Mouse (Mus musculus) left cerebral cortex, adult 18-20 months (tissue): ENCODE measurements around the gene Afg3l1. TPM values are rescaled to one million over a fixed set of nuclear protein-coding genes. Genes with fewer than 3 reads are reported as not detected.
"Not testable (repeated sequence)": the region's sequence is repeated elsewhere in the genome, so short reads cannot be mapped to it uniquely, and the experiment has no call there.

Experiments
- DNase-seq, 2 experiments: peaks; one replicate each; pipeline ENCODE4 v3.0.0; 2021 to 2022; ENCODE audit warnings: low spot score in 2 of 2, mixed read lengths in 1 of 2
- long read RNA-seq, 2 experiments: library from polyadenylated mRNA; stranded (forward); transcript quantifications; one replicate each; pipeline ENCODE4 v2.0.0; 2021
- total RNA-seq, 2 experiments: library from RNA; stranded (reverse); gene quantifications; 2 replicates each; pipeline ENCODE4 v1.2.3; 2021

Gene Afg3l1
- total RNA-seq, result 10 to 100 TPM; 26.8 to 32.8 TPM
- long read RNA-seq, experiment 1, full-length matches to known transcripts, result 42 of 51 reads
- long read RNA-seq, experiment 1, partial matches to known transcripts, result 2 of 51 reads
- long read RNA-seq, experiment 1, other reads (novel, unspliced or antisense), result 7 of 51 reads
- long read RNA-seq, experiment 2, full-length matches to known transcripts, result 32 of 36 reads
- long read RNA-seq, experiment 2, partial matches to known transcripts, result 3 of 36 reads
- long read RNA-seq, experiment 2, other reads (novel, unspliced or antisense), result 1 of 36 reads

DNA sequence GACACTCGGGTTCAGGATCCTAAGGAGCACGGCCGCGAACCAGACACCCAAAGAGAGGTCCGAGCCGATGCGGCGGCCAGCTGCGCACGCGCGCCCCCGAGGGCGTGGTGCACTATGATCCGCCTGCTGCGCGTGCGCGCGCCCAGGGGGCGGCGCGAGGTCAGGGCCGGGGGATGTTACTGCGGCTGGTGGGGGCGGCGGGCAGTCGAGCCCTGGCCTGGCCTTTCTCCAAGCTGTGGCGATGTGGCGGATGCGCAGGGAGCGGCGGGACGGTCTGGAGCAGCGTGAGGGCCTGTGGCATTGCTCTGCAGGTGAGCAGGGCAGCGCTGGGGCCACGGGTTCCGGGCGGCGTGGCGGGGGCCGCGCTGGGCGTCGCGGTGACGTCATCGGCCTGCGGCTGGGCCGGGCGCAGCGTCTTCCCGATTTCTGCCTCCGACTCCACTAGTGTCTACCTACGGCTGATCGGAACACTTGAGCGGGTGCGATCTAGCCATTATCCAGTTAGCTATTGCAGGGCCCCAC lies at the start of gene Afg3l1:
TSS of gene Afg3l1 (plus strand) at position 167 of the 522 bp plus-strand sequence.
- DNase-seq, result peak; percentile 86 to 96

DNA sequence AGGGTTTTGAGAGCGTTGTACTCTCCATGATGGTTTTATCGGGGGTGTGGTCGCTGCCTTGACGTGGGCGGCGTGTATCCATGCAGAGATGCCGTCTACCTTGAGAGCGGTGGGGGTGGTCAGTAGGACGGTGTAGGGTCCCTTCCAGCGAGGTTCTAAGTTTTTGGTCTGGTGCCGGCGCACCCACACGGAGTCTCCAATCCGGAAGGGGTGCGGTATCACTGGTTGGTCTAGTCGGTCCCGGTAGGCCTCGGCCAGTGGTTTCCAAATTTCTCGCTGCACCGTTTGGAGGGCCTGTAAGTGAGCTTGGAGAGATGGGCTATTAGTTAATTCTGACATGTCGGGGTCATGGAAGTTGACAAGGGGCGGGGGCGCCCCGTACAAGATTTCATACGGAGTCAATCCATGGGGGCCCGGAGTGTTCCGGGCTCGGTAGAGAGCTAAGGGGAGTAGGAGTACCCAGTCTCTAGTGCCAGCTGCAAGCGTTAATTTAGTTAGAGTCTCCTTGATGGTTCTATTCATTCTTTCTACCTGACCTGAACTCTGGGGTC lies 49.3 kb upstream of the Afg3l1 start:
- DNase-seq, result no peak

DNA sequence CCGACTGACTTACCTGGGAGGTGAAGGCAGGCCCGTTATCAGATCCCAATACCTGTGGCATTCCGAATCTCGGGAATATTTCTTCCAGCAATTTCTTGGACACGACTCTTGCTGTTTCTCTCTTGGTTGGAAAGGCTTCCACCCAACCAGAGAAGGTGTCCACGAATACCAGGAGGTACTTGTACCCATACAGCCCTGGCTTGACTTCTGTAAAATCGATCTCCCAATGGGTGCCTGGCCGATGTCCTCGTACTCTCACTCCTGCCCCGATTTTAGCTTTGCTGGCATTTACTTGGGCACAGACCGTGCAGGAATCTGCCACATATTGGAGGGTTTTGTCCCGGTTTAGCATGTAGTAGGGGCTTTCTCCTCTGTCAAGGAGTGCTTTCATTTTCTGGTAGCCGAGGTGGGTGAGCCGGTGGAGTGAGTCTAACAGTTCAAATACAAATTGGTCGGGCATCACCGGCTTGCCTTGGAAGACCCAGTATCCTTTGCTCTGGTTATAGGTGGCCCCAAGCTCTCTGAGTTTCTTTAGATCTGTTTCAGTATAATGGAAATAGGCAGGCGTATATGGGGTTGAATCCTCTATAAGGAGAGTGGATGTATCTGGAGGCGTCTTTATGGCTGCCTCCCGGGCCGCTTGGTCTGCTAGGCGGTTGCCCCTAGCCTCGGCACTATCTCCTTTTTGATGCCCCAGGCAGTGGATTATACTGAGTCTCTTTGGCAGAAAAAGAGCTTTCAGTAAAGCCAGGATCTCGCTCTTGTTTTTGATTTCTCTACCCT lies 48.6 kb upstream of the Afg3l1 start:
- DNase-seq, result no peak

DNA sequence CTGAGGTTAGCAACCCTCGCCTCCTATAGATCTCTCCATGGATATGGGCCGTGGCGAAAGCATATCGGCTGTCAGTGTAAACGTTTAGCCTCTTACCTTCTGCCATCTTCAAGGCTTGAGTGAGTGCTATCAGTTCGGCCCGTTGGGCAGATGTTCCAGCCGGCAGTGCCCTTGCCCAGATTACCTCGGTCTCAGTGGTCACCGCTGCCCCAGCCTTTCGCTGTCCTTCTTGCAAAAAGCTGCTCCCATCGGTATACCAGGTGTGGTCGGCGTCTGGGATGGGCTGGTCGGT lies 48.0 kb upstream of the Afg3l1 start:
- DNase-seq, result not testable (repeated sequence)

DNA sequence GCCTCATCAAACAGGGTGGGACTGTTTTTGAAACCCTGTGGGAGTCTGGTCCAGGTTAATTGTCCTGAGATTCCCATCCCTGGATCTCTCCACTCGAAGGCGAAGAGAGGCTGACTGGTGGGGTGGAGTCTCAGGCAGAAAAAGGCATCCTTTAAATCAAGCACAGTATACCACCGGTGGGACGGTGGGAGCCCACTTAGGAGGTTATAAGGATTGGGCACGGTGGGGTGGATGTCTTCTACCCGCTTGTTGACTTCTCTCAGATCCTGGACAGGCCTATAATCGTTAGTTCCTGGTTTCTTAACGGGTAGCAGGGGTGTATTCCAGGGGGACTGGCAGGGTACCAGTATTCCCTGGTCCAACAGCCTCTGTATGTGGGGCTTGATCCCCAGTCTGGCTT lies 46.8 kb upstream of the Afg3l1 start:
- DNase-seq, result not testable (repeated sequence)

DNA sequence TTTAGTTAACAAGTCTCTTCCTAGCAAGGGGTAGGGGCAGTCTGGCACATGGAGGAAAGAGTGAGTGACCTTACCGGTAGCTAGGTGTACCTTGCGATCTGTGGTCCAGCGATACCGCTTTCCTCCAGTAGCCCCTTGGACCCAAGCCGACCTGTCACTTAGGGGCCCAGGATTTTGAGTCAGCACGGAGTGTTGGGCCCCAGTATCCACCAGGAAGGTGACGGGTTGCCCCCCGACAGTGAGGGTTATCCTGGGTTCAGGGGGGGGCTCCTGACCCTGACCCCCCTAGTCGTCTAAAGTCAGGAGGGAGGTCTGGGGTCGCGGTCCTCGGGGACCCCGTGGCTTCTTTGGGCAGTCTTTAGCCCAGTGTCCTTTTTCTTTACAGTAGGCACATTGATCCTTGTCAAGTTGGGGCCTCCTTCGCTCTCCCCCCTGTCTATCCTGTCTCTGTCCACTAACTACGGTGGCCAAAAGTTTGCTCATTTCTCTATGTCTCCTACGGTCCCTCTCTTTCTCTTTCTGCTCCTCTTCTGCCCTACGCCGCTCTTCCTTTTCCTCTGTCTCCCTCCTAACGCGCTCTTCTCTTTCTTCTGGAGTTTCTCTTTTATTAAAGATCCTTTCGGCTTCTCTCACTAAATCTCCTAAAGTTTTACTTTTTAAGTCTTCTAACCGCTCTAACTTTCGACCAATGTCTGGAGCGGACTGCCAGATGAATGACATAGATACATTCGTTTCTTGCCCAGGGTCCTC lies 45.9 kb upstream of the Afg3l1 start:
- no peak for DNase-seq

DNA sequence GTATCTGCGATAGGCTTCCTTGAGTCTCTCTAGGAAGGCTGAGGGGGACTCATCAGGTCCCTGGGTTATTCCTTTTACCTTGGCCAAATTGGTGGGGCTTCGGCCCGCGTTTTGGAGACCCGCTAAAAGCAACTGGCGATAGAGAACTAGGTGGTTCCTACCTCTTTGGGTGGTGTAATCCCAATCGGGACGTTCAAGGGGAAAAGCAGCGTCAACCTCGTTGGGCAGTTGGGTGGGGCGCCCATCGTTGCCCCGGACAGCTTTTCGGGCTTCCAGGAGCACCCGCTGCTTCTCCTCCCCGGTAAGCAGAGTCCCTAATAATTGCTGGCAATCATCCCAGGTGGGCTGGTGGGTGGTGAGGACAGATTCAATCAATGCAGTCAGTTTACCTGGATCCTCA lies 45.3 kb upstream of the Afg3l1 start:
- DNase-seq, result no peak

DNA sequence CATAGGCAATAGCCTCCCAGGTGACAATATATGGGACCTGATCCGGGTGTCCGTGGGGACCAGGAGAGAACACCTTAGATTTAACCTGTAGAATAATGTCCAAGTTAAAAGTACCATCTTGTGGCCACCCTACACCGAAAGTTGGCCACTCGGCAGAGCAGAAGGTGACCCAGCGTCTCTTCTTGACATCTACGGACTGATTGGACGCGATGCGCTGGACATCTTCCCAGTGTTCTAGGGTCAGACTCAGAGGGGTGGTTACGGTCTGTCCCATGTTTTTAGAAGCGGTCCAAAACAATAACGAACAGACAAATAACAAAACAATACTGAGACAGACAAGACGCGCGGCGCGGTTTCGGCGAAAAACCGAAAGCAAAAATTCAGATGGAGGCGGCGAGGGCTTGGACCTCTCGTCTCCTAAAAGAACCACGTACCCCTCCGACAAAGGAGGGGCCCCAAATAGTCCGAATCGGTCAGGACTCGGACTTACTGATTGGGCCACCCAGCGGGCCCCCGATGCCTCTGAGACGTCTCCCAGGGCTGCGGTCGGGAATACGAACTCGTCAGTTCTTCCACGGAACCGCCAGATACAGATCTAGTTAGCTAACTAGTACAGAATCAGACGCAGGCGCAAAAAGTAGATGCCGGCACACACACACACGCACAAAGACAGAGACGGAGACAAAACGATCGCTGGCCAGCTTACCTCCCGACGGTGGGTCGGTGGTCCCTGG lies 44.3 kb upstream of the Afg3l1 start:
- DNase-seq, result not testable (repeated sequence)

DNA sequence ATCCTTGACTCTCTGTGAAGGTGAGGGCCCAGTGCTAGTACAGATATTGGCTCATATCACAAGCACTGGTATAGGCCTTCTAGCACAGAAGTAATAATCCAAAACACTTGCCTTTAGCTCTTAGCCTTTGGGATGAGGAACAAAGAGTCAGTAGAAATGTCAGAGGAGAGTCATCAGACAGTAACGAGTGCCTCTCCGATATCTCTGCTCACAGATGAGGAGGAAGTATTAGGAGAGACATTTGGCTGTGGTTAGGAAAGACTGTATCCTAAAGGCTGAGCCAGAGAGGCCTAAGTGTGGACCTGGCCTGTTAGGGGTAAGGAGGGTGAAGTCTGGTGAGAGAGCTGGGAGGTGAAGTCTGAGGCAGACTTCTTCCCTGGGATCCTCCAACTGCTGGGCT lies 35.9 kb upstream of the Afg3l1 start:
- no peak for DNase-seq

DNA sequence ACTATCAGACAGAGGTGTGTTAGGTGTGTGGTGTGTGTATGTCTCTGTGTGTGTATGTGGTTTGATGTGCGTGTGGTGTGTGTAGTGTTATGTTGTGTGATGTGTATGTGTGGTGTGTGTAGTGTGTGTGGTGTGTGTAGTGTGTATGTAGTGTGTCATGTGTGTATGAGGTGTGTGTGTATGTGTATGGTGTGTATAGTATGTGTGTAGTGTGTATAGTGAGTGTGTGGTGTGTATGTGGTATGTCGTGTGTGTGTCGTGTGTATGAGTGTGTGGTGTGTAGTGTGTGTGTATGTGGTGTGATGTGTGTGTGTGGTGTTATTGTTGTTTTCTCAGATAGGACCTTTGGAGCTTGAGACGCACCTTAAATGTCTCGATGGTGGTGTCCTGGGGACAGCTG lies 35.4 kb upstream of the Afg3l1 start:
- DNase-seq, result no peak

DNA sequence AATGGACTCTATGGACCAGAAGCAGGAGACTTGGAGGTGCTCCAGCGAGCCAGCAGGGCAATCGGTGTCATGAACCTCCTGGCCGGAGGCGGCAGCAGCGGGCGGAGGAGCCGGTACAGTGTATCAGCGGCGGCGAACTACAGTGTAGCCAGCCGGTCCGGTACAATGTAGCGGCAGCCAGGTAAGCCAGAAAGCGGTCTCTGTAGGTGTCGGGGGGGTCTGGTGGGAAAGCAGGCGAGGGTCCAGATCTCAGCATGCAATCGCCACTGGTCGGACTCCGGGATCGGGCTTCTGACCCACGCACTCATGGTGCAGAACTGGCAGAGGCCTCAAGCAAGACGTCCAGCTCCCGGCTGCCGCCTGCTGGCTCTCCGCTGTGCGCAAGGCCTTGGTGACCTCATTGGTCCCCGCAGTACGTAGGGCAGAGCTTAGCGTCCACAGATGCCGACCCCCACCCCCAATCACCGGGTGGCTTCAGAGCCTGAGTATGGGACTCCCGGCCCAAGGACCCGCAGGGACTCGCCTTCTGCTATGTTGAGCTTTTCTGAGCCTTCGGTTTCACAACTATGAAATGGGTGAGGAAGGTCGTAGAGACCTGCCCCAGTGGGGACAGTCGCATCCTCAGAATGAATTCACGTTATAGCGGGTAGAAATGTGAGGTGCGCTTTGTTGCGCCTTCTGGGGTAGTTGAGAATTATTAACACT lies 34.7 kb upstream of the Afg3l1 start:
- peak; percentile 95 to 96 for DNase-seq

DNA sequence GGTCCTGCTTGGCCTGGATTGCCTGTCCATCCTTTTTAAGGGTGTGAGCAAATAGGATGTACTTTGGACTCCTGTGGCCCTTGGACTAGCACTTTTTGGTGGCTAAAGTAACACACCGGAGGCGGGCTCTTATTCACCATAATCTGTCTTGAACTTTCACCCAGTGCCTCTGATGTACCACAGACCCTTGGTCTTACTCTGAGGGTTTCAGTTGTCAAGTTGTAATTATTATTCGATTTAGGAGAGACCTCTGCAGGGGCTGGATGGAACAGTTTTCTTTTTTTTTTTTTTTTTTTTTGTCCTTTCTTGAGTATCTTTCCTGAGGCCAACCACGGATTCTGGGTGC lies 34.2 kb upstream of the Afg3l1 start:
- no peak for DNase-seq

DNA sequence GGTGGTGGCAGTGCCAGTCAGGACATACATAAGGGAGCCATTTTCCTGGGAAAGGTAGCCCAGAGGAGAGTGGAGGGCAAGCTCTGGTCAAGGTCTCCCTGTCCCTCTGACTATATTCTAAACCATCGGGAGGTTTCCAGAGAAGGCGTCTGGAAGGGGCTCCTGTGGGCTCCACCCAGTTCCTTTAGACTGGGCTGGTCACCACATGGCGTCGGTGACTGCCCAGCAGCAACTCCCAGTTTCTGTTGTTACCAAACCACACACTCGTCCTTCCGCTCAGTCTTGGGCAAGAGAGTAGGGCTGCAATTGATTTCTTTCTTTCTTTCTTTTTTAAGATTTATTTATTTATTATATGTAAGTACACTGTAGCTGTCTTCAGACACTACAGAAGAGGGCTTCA lies 33.6 kb upstream of the Afg3l1 start:
- no peak for DNase-seq

DNA sequence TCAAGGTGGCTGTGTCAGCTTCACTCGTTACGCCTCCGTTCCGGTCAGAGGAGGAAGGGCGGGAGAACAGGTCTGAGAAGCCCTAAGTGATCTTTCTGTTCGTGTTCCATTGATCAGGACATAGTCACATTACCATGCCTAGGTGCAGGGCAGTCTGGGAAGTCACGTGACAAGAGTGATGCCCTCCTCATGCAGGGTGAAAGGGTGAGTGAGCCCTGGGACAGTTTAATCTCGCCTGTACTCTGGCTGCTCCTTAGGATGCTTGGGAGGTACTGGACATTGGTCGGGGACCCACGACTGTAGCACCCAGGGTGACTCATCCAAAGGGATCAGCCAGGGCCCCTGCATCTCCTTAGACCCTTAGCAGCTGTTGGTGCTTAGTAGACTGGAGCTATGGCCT lies 31.7 kb upstream of the Afg3l1 start:
- DNase-seq, result no peak

DNA sequence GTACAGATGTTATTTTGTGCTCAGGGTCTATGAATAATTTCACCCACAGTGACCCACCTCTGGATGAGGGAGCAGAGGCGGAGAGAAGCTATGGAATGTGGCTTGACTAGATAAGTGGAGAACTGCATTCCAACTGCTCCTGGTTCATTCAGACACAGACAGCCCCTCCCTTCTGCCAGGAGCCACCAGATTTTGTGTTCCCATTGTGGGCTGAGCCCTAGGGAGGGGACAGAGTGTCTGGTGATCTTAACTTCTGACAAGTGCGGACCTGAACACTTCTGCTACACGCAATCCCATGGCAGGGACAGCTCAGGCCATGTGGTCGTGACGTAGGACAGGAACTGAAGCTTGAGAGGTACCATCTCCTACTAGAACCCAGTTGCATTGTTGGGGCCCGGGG lies 30.9 kb upstream of the Afg3l1 start:
- no peak for DNase-seq

DNA sequence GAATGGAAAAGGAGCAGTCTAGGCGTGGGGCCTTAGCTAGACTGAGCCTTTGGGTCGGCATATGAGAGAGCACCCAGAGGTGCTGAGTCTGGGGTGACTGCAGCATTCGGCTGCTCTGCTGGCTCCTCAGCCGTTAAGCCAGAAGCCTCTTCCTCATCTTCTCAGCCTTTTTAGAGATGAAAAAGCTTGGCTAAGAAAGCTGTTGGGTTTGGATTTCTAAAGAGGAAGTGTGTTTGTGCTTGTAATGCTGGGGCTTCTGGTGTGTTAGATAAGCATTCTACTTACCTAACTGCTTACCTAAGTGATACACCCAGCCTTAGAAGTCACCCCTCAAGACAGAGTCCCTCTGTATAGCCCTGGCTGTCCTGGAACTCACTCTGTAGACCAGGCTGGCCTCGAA lies 26.9 kb upstream of the Afg3l1 start:
- DNase-seq, result no peak

DNA sequence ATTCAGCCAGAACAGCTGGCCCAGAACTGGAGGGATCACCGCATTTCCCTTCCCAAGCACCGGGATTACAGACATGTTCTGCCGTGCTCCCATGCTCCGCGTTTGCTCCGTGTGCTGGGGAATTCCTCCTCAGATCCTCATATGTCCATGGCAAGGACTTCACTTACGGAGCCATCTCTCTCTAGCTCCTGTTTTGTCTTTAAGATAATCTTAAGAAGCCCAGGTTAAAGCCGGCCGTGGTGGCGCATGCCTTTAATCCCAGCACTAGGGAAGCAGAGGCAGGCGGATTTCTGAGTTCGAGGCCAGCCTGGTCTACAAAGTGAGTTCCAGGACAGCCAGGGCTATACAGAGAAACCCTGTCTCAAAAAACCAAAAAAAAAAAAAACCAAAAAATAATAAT lies 26.0 kb upstream of the Afg3l1 start:
- DNase-seq, result not testable (repeated sequence)

DNA sequence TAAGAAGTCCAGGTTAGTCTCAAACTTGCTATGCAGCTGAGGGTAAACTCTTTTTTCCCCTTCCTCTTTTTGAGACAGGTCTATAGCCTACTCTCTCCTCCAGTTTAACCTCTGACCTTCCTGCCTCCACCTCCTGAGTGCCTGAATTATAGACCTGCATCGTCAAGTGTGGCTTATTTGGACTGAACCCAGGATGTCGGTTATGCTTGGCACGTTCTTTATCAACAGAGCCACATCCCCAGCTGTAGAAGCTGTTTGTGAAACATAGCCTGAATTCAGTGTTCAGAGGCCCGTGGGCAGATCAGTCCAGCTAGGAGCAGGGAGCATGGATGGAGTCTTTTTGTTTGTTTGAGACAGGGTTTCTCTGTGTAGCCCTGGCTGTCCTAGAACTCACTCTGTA lies 25.6 kb upstream of the Afg3l1 start:
- DNase-seq, result no peak

DNA sequence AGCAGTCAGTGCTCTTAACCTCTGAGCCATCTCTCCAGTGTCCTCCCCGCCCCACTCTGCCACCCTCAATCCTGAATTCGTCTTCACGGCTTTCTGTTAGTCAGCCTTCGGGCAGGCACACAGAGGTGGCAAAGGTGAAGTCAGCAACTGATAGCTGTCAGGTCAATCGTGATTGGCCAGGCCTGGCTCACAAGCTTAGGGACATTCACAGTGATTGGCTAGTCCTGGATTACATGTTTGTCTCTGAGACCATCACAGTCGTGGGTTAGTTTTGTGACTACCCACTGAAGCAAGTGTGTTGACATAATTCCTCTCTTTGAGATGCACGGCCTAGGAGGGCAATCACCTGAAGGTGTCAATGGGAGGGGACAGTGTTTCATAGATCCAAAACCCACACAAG lies 24.4 kb upstream of the Afg3l1 start:
- no peak for DNase-seq

DNA sequence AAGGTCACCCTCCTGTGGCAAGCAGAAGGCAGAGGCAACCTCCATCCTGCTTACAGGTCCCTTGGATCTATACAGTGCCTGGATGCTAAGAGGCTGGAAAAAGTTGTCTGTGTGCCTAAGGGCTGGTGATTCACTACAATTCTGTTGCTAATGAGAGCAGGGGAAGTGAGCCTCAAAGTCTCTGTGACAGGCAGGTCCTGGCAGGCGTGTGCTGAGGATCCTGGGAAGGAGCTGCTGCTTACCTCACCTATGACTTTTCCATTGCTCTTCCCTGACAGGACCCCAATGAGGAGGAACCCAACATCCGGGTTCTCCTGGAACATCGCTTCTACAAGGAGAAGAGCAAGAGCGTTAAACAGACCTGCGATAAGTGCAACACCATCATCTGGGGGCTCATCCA lies 23.8 kb upstream of the Afg3l1 start:
- DNase-seq, result no peak

DNA sequence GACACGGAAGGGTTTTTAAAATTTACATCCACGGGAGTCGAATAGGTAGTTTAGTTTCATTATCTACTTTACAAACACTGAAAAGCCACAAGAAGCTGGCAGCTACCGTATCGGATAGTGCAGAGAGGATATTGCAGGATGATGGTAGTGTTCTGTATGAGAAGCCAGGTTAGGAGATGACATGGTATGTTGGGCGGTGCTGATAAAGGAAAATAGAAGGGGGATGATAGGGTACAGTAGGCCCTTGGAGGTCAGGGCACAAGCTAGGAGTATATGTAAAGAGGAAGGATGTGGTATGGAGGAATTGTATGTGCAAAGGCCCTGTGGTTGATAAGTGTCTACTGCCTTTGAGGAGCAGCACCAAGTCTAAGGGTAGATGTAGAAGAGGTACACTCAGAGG lies 23.1 kb upstream of the Afg3l1 start:
- no peak for DNase-seq
